Mouse (Mus musculus) E14TG2a.4 (cell line): Measurements from ENCODE around the gene Colec11.

Experiments used
- CTCF ChIP-seq: conservative IDR thresholded peaks from 2 replicates; pipeline ENCODE4 v1.5.1; 2014; ENCODE audit warnings: low read length
- NANOG ChIP-seq: IDR thresholded peaks from 2 replicates; pipeline ENCODE4 v1.6.1; 2014; ENCODE audit warnings: borderline replicate concordance, low read length, mixed read lengths
- POU5F1 ChIP-seq: IDR thresholded peaks from 2 replicates; pipeline ENCODE4 v1.6.1; 2014; ENCODE audit warnings: low read length, borderline replicate concordance

GRCm38 (mm10) chr12:28587949-28588348 lies 35.2 kb downstream of the Colec11 start:
- no peak for TF ChIP-seq POU5F1
- TF ChIP-seq CTCF = no peak
- TF ChIP-seq NANOG = no peak
